Mouse (Mus musculus) kidney, embryonic 14.5 days (tissue): ENCODE measurements around the gene Iqcj. TPM values are rescaled to one million over a fixed set of nuclear protein-coding genes. Genes with fewer than 3 reads are reported as not detected.

Experiments used
- ATAC-seq: fragments of 200-750 bp; cut with Nextera tagmentation; 2 replicates; pipeline ENCODE4 v1.8.0; 2017; ENCODE audit warnings: moderate number of reproducible peaks, mild to moderate bottlenecking, moderate TSS enrichment, moderate library complexity; ENCODE audit not compliant: low FRiP score, low TSS enrichment
- H3K27ac ChIP-seq: fragments of 300-500 bp; sonication (generic); 2 replicates; pipeline ENCODE4 v1.5.1; 2014; ENCODE audit warnings: low read depth, mild to moderate bottlenecking, low read length, moderate library complexity, mixed read lengths
- H3K27me3 ChIP-seq: fragments of 300-500 bp; sonication (generic); 2 replicates; pipeline ENCODE4 v1.6.1; 2014; ENCODE audit warnings: mild to moderate bottlenecking, low read length; ENCODE audit not compliant: control insufficient read depth, insufficient read depth
- H3K36me3 ChIP-seq: fragments of 300-500 bp; sonication (generic); 2 replicates; pipeline ENCODE4 v1.6.1; 2014; ENCODE audit warnings: low read length, mixed read lengths; ENCODE audit not compliant: control insufficient read depth, insufficient read depth
- H3K4me1 ChIP-seq: fragments of 300-500 bp; sonication (generic); 2 replicates; pipeline ENCODE4 v1.6.1; 2014; ENCODE audit warnings: low read length, mixed read lengths; ENCODE audit not compliant: control insufficient read depth, insufficient read depth
- H3K4me2 ChIP-seq: fragments of 300-500 bp; sonication (generic); replicated peaks from 2 replicates; pipeline ENCODE4 v1.6.1; 2014; ENCODE audit warnings: low read depth, mild to moderate bottlenecking, low read length
- H3K4me3 ChIP-seq: fragments of 300-500 bp; sonication (generic); 2 replicates; pipeline ENCODE4 v1.5.1; 2014; ENCODE audit warnings: mild to moderate bottlenecking, low read length
- H3K9ac ChIP-seq: fragments of 300-500 bp; sonication (generic); 2 replicates; pipeline ENCODE4 v1.6.1; 2014; ENCODE audit warnings: low read depth, mild to moderate bottlenecking, low read length, moderate library complexity
- H3K9me3 ChIP-seq: fragments of 300-500 bp; sonication (generic); 2 replicates; pipeline ENCODE4 v1.6.1; 2016; ENCODE audit warnings: low read length; ENCODE audit not compliant: control insufficient read depth
- WGBS: fragments of 180-500 bp; shearing (Covaris S2); extraction: QIAGEN DNeasy Blood & Tissue Kit; methylation state at CpG from one replicate; pipeline ENCODE4 v1.1.7; 2014; 5-methylcytosine and 5-hydroxymethylcytosine counted together
- polyA plus RNA-seq: library from polyadenylated mRNA; unstranded; fragments of >200 nt; fragmentation: Nextera tagmentation; extraction: Ambion mirVana; gene quantifications from 2 replicates; pipeline ENCODE4 v1.2.1, GENCODE M21; 2014

Gene Iqcj
- polyA plus RNA-seq, 1 experiment from 2014 or later: not detected

DNA sequence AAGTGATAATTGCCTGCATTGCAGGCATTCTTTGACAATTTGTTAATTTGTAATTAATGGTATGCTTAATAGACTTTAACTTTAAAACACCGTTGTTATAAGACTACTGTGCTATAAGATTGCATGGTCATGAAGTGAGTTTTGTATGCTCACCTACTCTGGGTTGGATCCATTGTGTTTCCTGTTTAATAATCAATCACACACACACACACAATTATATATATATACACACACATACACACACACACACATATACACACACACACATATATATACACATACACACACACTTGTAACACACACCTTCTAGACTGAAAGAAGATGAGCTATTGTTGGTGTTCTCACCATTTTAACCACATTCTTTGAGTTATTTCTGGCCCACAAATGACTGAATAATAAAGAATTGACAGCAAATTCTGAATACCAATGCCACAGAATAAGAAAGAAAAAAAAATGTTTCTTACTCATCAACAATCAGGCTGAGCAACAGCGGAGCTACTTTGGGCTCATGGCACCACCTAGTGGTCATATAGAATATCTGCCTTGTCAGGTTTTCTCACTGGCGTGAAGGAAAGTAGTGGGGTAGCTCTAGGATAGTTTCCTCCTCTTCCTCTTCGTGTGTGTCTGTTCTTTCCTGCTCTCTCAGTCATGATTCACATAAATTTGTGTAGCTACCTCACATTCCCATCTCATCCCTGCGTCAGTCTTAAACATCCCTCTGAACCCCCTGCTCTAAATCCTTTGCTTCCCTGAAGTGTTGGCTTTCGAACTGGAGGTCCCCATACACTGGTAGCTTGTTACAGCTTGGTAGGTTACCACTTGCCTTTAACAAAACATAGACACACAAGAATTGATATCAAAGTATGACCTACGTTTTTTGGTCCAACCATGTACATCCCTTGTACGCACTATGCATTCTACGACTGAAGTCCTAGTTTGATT lies 153.7 kb downstream of the Iqcj start:
- no peak overlapping the region for H3K4me3 ChIP-seq
- no peaks in the 10 kb centered on the region for H3K27me3 ChIP-seq
- WGBS: 53% methylated on average over 9 of the region's 9 CpGs
- H3K9me3 ChIP-seq: no peaks in the 10 kb centered on the region
- H3K4me2 ChIP-seq: no peak overlapping the region
- H3K36me3 ChIP-seq: no peaks in the 10 kb centered on the region
- no peak overlapping the region for H3K27ac ChIP-seq
- no peaks in the 10 kb centered on the region for H3K4me1 ChIP-seq
- H3K9ac ChIP-seq: no peak overlapping the region
- no peak for ATAC-seq

DNA sequence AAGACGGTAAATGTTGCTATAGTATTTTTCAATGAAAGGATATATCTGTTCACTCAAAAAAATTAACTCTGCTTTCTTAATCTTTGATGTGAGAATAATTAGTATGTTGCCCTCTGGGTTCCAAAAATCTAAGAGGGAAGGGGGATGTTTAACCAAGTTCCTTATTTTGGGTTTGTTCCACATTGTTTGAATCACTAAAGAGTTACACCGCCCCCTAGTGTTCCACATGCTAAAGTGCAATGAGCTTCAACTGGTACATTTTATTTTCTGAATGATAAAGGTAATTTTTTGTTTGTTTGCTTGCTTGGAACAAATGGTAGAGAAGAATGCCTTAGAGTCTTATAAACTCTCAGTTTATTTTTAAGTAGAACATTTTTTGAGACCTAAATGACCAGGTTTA lies 161.5 kb downstream of the Iqcj start:
- 48% methylated on average over 2 of the region's 2 CpGs for WGBS

DNA sequence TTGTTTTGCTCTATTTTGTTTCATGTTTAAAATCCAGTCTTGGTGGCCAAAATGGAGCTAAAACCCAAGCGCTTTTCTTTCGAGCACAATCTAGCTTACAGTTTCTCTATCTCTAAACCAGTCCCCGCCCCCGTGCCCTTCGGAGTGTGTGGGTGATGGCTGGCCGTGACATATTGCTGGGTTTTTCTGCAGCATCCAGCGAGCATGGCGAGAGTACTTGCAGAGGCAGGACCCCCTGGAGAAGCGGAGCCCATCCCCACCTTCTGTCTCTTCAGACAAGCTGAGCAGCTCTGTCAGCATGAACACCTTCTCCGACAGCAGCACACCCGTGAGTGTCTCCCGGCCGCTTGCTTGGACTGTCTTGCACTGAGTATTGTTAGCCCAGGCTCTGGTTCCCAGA lies 163.1 kb downstream of the Iqcj start:
- WGBS: 59% methylated on average over 13 of the region's 13 CpGs
- no peaks in the 10 kb centered on the region for H3K9me3 ChIP-seq
- H3K4me2 ChIP-seq: no peak overlapping the region
- H3K4me3 ChIP-seq: no peak overlapping the region
- no peak overlapping the region for H3K27ac ChIP-seq
- no peaks in the 10 kb centered on the region for H3K36me3 ChIP-seq
- H3K9ac ChIP-seq: no peak overlapping the region
- H3K27me3 ChIP-seq: no peaks in the 10 kb centered on the region
- ATAC-seq: no peak
- H3K4me1 ChIP-seq: no peaks in the 10 kb centered on the region

More for the DNA sequence above, 161.5 kb downstream of the Iqcj start:
- no peak overlapping the region for H3K9ac ChIP-seq
- no peak overlapping the region for H3K4me3 ChIP-seq
- no peak overlapping the region for H3K4me2 ChIP-seq
- no peak for ATAC-seq
- no peaks in the 10 kb centered on the region for H3K36me3 ChIP-seq
- H3K9me3 ChIP-seq: no peaks in the 10 kb centered on the region
- H3K27me3 ChIP-seq: no peaks in the 10 kb centered on the region
- H3K4me1 ChIP-seq: no peaks in the 10 kb centered on the region
- no peak overlapping the region for H3K27ac ChIP-seq

DNA sequence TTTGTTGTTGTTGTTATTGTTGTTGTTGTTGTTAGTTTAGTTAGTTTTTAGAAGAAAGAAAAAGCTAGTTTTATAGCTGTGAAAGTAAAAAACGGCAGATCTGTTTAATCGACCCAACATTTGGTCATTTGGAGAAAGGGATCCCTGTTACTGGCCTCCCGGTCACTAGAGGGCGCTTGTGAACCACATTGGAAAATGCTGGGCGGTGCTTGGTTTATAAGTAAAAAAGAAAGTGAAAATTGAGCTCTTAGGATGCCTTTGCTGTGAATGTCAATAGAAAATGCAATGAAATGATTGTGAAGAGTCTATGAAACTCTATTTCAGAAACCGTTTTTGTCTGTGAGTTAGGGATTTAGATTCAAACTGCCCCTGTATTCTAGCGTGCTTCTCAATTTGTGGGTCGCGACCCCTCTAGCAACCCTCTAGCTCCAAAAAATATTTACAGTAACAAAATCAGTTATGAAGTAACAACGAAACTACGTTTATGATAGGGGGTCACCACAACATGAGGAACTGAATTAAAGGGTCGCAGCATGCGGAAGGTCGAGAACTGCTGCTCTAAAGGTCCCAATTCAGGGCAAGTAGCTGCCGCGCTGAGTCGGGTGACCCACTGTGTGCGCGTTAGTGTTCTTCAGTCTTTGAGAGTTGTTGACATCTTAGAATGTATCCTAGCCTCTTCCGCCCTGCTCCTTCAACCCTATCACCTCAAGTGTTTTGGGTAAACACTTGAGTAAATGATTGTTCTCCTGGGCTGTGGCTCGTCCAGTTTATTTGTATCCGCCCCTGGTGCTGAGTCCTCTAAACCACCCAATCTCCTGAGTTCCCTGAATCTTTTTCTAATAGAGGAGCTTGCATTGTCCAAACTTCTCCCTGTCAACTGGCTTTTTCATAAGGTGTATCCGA lies 164.6 kb downstream of the Iqcj start:
- peak overlapping the region; percentile 15; the same call in 1 of the 2 replicates for H3K4me2 ChIP-seq
- WGBS: 54% methylated on average over 23 of the region's 23 CpGs

DNA sequence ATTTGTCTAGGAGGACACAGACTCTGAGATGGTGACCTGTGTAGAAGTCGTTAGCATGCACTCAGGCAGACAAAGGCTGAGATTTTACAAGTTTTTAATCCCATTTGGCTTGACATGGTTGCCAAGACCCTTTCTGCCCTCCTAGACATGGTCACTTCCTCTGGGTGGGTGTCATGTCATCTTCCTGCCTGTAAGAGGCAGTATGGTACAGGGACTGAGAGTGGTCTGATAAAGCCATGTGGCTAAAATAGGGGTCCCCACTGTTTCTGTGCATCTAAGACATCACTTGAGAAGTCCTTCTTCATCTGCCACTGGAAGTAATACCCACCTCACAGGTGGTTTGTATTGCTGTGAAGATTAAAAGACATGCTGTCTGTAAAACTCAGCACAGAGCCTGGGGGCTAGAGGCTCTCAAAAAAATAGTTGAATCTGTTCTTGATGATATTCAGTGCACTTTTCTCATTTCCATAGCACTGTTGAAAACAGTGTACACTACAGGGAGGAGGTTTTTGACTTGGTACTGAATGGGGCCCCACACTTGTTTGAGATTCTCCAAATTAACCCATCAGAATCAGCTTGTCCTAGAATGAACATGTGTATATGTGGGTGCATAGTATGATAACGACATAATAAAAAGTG lies 167.3 kb downstream of the Iqcj start:
- Histone ChIP-seq H3K9me3 (no peaks in the 10 kb centered on the region), H3K27ac (no peak overlapping the region), H3K4me1 (no peaks in the 10 kb centered on the region), H3K4me2 (no peak overlapping the region), H3K27me3 (no peaks in the 10 kb centered on the region), H3K4me3 (no peak overlapping the region), H3K9ac (no peak overlapping the region), H3K36me3 (no peaks in the 10 kb centered on the region)
- 51% methylated on average over 2 of the region's 2 CpGs for WGBS
- ATAC-seq: 0 out of 2 replicates have a peak, but pooled peaks have one; percentile 16

More for the DNA sequence above, 164.6 kb downstream of the Iqcj start:
- H3K27ac ChIP-seq: no peak overlapping the region
- H3K27me3 ChIP-seq: no peaks in the 10 kb centered on the region
- peak overlapping the region; percentile 11; the same call in 1 of the 2 replicates for H3K4me3 ChIP-seq
- ATAC-seq: no peak
- H3K9ac ChIP-seq: no peak overlapping the region
- no peaks in the 10 kb centered on the region for H3K36me3 ChIP-seq
- H3K4me1 ChIP-seq: no peaks in the 10 kb centered on the region
- H3K9me3 ChIP-seq: no peaks in the 10 kb centered on the region

DNA sequence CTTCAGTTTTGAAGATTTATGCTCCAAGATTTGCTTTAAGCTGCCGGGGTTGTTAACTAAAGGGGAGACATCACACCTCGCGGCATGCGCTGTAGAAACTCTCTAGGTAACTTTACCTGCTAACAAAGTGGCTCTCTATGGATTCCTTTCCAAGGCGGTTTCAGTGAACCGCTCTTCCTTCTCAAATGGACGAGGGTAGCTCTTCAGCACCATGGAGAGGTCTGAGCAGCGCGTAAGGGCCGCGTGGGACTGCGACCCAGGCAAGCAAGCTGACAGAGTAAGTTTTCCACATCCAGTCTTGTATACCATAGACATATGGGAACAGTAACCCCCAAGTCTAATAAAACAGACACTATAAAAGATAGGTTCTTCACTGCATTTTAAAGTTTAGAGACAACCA lies 172.7 kb downstream of the Iqcj start, which contains the start of gene Schip1:
Gene Schip1 (plus strand): TSS at position 72 of the 400 bp plus-strand sequence.
- Histone ChIP-seq H3K9ac (no peak within 1 kb of the TSS), H3K9me3 (no peaks in the 10 kb centered on the region), H3K27ac (no peak within 1 kb of the TSS), H3K4me3 (no peak within 1 kb of the TSS), H3K36me3 (no peaks in the 10 kb centered on the region), H3K4me2 (no peak within 1 kb of the TSS), H3K4me1 (no peaks in the 10 kb centered on the region), H3K27me3 (no peaks in the 10 kb centered on the region)
- no peak for ATAC-seq
- WGBS: 30% methylated on average over 12 of the region's 12 CpGs

DNA sequence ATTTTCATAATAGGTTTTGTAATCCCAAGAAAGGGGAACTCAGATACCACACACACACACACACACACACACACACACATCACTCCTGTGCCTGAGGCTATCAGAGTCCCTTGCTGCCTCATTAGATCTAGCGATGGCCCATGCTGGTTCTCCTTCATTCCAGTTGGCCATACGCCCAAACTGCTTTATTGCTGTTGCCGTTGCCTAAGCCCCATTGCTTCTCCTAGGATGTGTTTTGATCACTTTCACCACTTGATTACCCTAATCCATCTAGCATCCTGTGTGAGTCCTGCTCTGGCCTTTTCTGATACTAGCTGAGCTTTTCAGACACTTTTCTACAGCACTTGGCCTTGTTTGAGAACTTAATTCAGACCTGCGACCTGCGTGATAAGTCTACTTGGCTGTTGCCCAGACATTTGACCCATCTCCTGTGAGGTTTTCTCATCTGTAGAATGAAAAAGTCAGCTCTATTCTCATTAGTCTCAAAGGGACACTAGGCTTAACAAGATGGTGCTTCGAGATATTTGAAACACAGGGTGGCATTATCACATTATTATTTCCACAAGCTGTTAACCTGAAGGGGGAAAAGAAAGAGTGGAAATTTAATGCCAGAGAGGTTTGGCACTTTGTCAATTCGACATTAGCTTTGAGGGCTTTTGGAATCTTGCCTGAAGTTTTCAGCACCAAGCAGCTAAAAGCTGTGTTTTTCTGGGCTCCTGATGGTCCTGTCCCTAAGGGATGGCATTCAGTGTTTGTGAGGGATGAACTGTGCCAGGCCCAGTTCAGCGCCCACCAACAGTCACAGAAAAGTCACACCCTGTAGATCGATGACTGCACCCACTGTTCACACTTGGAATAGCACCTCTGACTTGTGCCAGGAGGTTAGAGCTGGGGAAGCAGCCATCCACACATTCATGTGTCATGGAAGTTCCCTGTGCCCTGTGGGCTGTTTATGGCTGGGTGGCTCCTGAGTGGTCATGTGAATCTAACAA lies 179.7 kb downstream of the Iqcj start:
- Histone ChIP-seq H3K9ac (no peak overlapping the region), H3K4me3 (no peak overlapping the region), H3K36me3 (no peaks in the 10 kb centered on the region), H3K9me3 (no peaks in the 10 kb centered on the region), H3K27me3 (no peaks in the 10 kb centered on the region), H3K4me2 (no peak overlapping the region), H3K27ac (no peak overlapping the region), H3K4me1 (no peaks in the 10 kb centered on the region)
- 68% methylated on average over 9 of the region's 9 CpGs for WGBS
- no peak for ATAC-seq

DNA sequence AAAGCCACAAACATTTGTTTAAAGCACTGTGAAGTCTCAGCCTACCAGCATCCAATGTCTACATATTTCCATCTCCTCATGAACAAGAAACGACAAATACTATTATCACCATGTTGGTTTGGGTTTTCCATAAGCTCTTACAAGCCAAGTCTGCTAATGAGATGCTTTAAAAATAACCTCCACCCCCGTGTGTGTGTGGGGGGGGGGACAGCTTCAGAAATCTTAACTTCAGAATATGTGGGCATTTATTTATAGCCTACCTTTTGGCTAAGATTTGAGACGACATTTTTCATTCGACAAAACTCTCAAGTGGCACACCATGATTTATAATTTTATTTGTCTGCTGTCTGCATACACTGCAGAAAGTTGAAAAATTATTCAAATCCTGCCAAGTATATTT lies 185.4 kb downstream of the Iqcj start:
- H3K27me3 ChIP-seq: no peaks in the 10 kb centered on the region
- no peaks in the 10 kb centered on the region for H3K36me3 ChIP-seq
- H3K27ac ChIP-seq: no peak overlapping the region
- H3K4me3 ChIP-seq: no peak overlapping the region
- no peak overlapping the region for H3K9ac ChIP-seq
- 64% methylated on average over 4 of the region's 4 CpGs for WGBS
- no peak overlapping the region for H3K4me2 ChIP-seq
- H3K4me1 ChIP-seq: no peaks in the 10 kb centered on the region
- no peak for ATAC-seq
- no peaks in the 10 kb centered on the region for H3K9me3 ChIP-seq
